Mouse (Mus musculus) liver, embryonic 11.5 days (tissue): ENCODE results near the gene Wipi1. TPM values are rescaled to one million over a fixed set of nuclear protein-coding genes. Genes with fewer than 3 reads are reported as not detected.
A peak's percentile ranks its signal among the peaks of the same experiment; 100 is the strongest.

Experiments
- ATAC-seq: fragments of 200-750 bp; cut with Nextera tagmentation; replicated peaks from 2 replicates; pipeline ENCODE4 v1.8.0; 2017; ENCODE audit warnings: moderate number of reproducible peaks, mild to moderate bottlenecking, moderate TSS enrichment, moderate library complexity; ENCODE audit not compliant: low FRiP score
- DNase-seq: peaks from one replicate; pipeline ENCODE4 v3.0.0-alpha.2; 2017; ENCODE audit warnings: low spot score
- H3K27ac ChIP-seq: fragments of 300-500 bp; sonication (generic); 2 replicates; pipeline ENCODE4 v1.5.1; 2014; ENCODE audit warnings: mild to moderate bottlenecking, low read depth, low read length, control low read depth
- H3K27me3 ChIP-seq: fragments of 300-500 bp; sonication (generic); replicated peaks from 2 replicates; pipeline ENCODE4 v1.6.1; 2014; ENCODE audit warnings: low read length, mixed read lengths; ENCODE audit not compliant: control insufficient read depth, insufficient read depth
- H3K36me3 ChIP-seq: fragments of 300-500 bp; sonication (generic); 2 replicates; pipeline ENCODE4 v1.6.1; 2014; ENCODE audit warnings: mild to moderate bottlenecking, low read length, moderate library complexity, mixed read lengths; ENCODE audit not compliant: control insufficient read depth, insufficient read depth
- H3K4me1 ChIP-seq: fragments of 300-500 bp; sonication (generic); replicated peaks from 2 replicates; pipeline ENCODE4 v1.6.1; 2014; ENCODE audit warnings: low read length, mixed read lengths; ENCODE audit not compliant: control insufficient read depth, insufficient read depth
- H3K4me2 ChIP-seq: fragments of 300-500 bp; sonication (generic); 2 replicates; pipeline ENCODE4 v1.6.1; 2014; ENCODE audit warnings: mild to moderate bottlenecking, control low read depth, moderate library complexity
- H3K4me3 ChIP-seq: fragments of 300-500 bp; sonication (generic); 2 replicates; pipeline ENCODE4 v1.5.1; 2014; ENCODE audit warnings: low read depth, low read length, control low read depth
- H3K9ac ChIP-seq: fragments of 300-500 bp; sonication (generic); 2 replicates; pipeline ENCODE4 v1.6.1; 2014; ENCODE audit warnings: low read depth, low read length, control low read depth
- H3K9me3 ChIP-seq: fragments of 300-500 bp; sonication (generic); 2 replicates; pipeline ENCODE4 v1.6.1; 2016; ENCODE audit warnings: low read length, inconsistent platforms, mixed read lengths; ENCODE audit not compliant: control insufficient read depth
- WGBS: fragments of 180-500 bp; shearing (Covaris S2); extraction: QIAGEN DNeasy Blood & Tissue Kit; methylation state at CpG from one replicate; pipeline ENCODE4 v1.1.7; 2014; 5-methylcytosine and 5-hydroxymethylcytosine counted together
- polyA plus RNA-seq: library from polyadenylated mRNA; unstranded; fragments of >200 nt; fragmentation: Nextera tagmentation; extraction: Ambion mirVana; gene quantifications from 2 replicates; pipeline ENCODE4 v1.2.1, GENCODE M21; 2014

The Wipi1 gene
- polyA plus RNA-seq, 1 experiment from 2014 or later = 21.8 TPM

DNA sequence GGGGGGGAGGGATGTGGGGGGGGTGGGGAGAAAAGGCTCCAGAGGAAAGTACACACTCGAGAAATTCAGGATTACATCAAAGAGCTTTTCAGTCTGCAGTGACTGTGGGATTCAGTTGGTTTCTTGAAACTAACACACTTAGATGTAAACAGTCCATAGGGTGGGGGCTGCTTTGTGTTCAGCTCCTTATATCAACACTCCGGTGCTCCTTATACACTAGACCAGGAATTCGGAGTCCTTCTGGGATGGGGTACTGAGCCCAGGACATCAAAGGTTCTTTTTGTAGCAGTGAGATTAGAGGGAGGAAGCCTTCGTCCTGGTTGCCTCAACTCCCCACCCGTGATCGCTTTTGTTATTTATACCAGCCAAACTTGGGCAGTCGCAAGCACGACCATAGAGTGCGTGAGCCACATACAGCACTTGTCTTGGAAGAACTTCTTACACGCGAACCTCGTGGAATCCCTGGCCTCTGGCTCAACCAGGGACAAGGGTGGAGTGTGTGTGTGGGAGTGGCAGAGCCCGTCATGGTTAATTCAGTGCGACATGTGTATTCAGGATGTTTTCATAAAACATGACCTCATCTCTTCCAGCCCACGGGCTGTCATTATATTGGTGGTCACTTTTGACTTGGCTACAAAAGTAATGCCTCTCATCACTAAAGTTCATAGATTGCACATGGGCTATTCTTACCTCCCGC, 65.3 kb downstream of the Wipi1 start:
- Histone ChIP-seq H3K36me3 (no peaks in the 10 kb centered on the region), H3K4me1 (peaks cover 52% of the 10 kb centered on the region), H3K9ac (peak overlapping the region; percentile 39; the same call in 1 of the 2 replicates), H3K9me3 (no peaks in the 10 kb centered on the region), H3K27me3 (no peaks in the 10 kb centered on the region), H3K4me2 (no peak overlapping the region), H3K27ac (peak overlapping the region; percentile 61), H3K4me3 (no peak overlapping the region)
- DNase-seq (no peak), ATAC-seq (no peak)
- WGBS = 72% methylated on average over 16 of the region's 16 CpGs

DNA sequence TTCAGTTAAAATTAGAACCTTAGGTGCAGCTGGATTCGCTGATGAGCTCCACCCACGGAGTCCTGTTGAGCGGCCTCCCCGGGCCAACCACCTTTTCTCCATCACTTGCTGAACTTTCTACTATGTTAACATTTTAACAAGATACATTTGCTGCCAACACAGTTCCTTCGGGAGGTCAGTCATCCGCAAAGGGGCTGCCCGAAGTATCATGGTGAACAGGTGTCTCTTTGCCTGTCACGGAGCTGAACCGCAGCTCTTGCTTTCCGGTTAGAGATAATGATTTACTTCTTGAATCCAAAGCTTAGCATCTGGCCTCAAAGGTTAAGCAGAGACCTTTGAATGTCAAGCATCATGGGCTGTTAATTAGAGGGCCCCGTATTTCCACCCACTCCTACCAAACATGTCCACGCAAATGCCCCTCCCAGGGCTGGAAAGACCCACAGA, 66.0 kb downstream of the Wipi1 start:
- H3K9me3 ChIP-seq = no peaks in the 10 kb centered on the region
- no peaks in the 10 kb centered on the region for H3K36me3 ChIP-seq
- no peaks in the 10 kb centered on the region for H3K27me3 ChIP-seq
- H3K9ac ChIP-seq = peak overlapping the region; percentile 39; the same call in 1 of the 2 replicates
- WGBS = 42% methylated on average over 12 of the region's 12 CpGs
- H3K4me3 ChIP-seq = no peak overlapping the region
- H3K4me2 ChIP-seq = peak overlapping the region; percentile 49
- peaks cover 58% of the 10 kb centered on the region for H3K4me1 ChIP-seq
- peak overlapping the region; percentile 61 for H3K27ac ChIP-seq
- ATAC-seq = no peak
- no peak for DNase-seq

DNA sequence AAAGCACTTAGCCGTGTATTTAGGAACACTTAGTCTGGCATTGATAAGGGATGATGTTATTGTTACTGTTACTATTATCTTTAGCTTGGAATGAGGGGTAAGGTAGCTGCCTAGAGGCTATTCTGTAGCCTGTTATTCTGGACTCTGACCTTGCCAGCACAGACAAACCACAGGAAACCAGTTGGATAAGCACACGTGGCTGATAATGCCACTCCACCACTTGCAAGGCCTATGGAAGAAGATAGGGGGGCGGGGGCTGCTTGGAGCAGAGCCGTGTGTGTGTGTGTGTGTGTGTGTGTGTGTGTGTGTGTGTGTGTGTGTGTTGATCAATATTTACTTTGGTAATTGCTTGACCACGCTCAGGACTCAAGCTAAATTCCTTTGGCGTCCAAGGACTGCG, 66.5 kb downstream of the Wipi1 start:
- ATAC-seq (peak; percentile 68), DNase-seq (no peak)
- Histone ChIP-seq H3K9ac (peak overlapping the region; percentile 39; the same call in 1 of the 2 replicates), H3K27ac (peak overlapping the region; percentile 61), H3K4me2 (peak overlapping the region; percentile 49), H3K27me3 (no peaks in the 10 kb centered on the region), H3K36me3 (no peaks in the 10 kb centered on the region), H3K4me3 (no peak overlapping the region), H3K9me3 (no peaks in the 10 kb centered on the region), H3K4me1 (peaks cover 56% of the 10 kb centered on the region)
- 27% methylated on average over 7 of the region's 7 CpGs for WGBS

DNA sequence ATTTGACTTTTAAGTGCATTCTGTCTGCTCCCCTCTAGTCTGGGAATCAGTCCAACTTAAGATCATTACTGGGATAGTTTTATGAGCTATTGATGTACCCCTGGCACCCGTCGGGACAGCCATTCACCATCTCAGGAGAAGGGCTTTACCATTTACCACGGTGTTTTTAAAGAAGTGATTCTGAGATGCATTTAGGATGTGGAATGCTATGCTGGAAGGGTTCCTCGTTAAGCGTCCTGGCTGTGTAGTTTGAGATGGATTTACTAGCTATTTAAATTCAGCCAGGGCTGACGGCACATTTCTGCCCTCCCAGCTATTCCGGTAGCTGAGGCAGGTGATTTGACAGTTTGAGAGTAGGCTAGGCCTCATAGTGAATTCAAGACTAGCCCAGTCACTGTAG, 67.3 kb downstream of the Wipi1 start:
- Histone ChIP-seq H3K27me3 (no peaks in the 10 kb centered on the region), H3K36me3 (no peaks in the 10 kb centered on the region), H3K9ac (no peak overlapping the region), H3K4me3 (no peak overlapping the region), H3K9me3 (no peaks in the 10 kb centered on the region), H3K4me1 (peaks cover 48% of the 10 kb centered on the region), H3K4me2 (no peak overlapping the region), H3K27ac (no peak overlapping the region)
- ATAC-seq (no peak), DNase-seq (no peak)
- WGBS = 83% methylated on average over 7 of the region's 7 CpGs

DNA sequence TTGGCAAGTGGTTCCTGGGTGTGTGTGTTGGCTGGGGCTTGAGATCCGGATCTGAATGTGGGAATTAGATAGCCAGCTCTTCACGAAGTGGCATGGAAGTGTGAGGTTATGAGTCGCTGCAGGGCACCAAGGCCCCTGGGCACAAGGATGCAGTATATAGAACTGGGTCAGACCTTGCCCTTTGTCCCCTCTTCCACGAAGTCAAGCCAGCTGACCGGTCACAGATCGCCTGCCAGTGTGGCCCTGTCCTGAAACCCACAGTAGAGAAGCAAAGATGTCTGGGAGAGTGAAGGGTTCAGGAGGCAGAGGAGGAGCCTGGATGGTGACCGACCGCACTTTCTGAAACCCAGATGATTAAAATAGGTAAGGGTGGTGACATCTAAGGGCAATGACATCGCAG, 68.3 kb downstream of the Wipi1 start:
- ATAC-seq = no peak
- Histone ChIP-seq H3K27ac (no peak overlapping the region), H3K4me3 (no peak overlapping the region), H3K4me1 (peaks cover 40% of the 10 kb centered on the region), H3K27me3 (no peaks in the 10 kb centered on the region), H3K9me3 (no peaks in the 10 kb centered on the region), H3K36me3 (no peaks in the 10 kb centered on the region), H3K9ac (no peak overlapping the region), H3K4me2 (no peak overlapping the region)
- 79% methylated on average over 9 of the region's 9 CpGs for WGBS
- no peak for DNase-seq

DNA sequence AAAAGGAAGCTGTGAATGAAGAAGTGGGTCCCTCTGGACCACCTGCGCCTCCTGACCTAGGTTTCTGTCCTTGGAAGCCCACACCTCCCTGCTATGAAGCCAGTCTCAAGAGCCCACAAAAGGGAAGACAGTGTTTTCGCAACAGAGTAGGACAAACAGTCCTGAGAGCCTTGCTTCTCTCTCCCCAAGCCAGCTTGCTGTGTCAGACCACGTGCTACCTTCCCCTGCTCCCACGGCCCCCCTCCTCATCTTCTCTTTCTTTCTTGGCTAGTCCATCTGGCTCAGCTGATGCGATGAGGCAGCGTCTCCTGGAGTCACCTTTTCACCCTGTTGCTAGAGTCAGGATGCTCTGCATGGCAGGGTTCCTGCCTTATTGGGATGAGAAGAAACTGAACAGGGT, 72.5 kb downstream of the Wipi1 start:
- DNase-seq = no peak
- 58% methylated on average over 6 of the region's 6 CpGs for WGBS
- peaks cover 13% of the 10 kb centered on the region for H3K4me1 ChIP-seq

DNA sequence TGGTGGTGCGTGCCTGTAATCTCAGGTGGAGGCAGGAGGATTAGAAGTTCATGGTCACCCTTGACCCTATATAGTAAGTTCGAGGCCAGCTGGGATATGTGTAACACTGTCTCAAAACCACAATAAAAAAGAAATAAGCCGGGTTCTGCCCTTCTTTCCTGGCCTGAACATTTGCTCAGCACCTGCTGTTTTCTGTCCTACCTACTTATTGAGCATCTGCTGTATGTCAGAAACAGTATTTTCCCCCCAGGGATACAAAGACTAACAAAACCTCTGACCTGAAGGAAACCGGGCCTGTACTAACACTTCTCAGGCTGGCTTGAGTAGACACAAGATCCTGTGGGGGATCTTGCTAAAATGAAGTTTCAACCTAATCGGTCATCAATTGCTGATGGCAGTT, 74.8 kb downstream of the Wipi1 start:
- ATAC-seq = no peak
- Histone ChIP-seq H3K4me1 (peaks cover 12% of the 10 kb centered on the region), H3K9ac (no peak overlapping the region), H3K36me3 (no peaks in the 10 kb centered on the region), H3K27ac (no peak overlapping the region), H3K27me3 (no peaks in the 10 kb centered on the region), H3K4me2 (no peak overlapping the region), H3K4me3 (no peak overlapping the region), H3K9me3 (no peaks in the 10 kb centered on the region)
- 80% methylated on average over 5 of the region's 5 CpGs for WGBS
- no peak for DNase-seq

More for the DNA sequence above, 72.5 kb downstream of the Wipi1 start:
- H3K9me3 ChIP-seq = no peaks in the 10 kb centered on the region
- no peak overlapping the region for H3K9ac ChIP-seq
- no peak overlapping the region for H3K4me2 ChIP-seq
- no peak overlapping the region for H3K27ac ChIP-seq
- no peaks in the 10 kb centered on the region for H3K36me3 ChIP-seq
- ATAC-seq = no peak
- H3K27me3 ChIP-seq = no peaks in the 10 kb centered on the region
- H3K4me3 ChIP-seq = no peak overlapping the region

DNA sequence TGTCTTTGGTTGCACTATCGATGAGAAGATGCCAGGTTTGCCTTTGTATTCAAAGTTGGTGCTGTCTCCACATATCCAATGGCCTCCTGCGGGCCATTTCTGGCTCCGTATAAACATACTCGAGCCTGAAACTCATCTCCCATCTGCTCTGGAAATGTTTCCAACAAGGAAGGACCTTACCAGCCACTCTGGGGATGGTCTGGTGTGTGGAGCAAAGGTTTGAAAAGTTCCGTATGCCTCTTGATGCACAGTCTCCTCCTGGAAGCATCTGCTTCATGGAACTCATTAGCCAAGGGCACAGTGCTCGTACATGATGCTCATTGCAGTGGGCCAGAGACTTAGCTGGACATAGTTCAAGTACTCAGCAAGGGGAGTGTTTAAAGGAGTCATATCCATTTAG, 75.8 kb downstream of the Wipi1 start:
- no peak for ATAC-seq
- no peak overlapping the region for H3K4me3 ChIP-seq
- 88% methylated on average over 6 of the region's 6 CpGs for WGBS

DNA sequence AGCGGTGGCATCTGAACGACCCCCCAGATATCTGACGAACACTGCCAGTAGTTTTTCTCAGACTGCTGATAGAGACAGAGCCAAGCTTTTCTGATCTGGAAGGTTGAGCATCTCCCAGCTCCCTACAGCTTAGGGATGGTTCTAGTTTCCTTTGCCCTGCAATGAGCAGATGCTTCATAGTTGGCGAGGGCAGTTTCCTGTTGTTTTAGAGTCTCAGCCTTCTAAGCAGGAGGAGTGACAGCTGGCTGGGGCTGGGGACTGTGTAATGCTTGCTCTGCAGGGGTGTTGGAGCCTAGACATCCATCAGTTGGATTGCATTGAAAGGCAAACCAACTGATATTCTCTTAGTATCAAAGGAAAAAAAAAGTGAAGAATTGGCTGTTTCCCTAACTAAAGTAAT, 81.7 kb downstream of the Wipi1 start:
- ATAC-seq (no peak), DNase-seq (no peak)
- no peak overlapping the region for H3K4me2 ChIP-seq
- no peak overlapping the region for H3K27ac ChIP-seq
- H3K9ac ChIP-seq = no peak overlapping the region
- 79% methylated on average over 4 of the region's 4 CpGs for WGBS
- no peaks in the 10 kb centered on the region for H3K27me3 ChIP-seq
- H3K36me3 ChIP-seq = no peaks in the 10 kb centered on the region
- no peak overlapping the region for H3K4me3 ChIP-seq
- H3K4me1 ChIP-seq = no peaks in the 10 kb centered on the region
- no peaks in the 10 kb centered on the region for H3K9me3 ChIP-seq

More for the DNA sequence above, 75.8 kb downstream of the Wipi1 start:
- Histone ChIP-seq H3K4me1 (peaks cover 5% of the 10 kb centered on the region; the same call in 1 of the 2 replicates), H3K4me2 (no peak overlapping the region), H3K27me3 (no peaks in the 10 kb centered on the region), H3K36me3 (no peaks in the 10 kb centered on the region), H3K9me3 (no peaks in the 10 kb centered on the region), H3K27ac (no peak overlapping the region), H3K9ac (no peak overlapping the region)
- DNase-seq = no peak
